Mouse (Mus musculus) lung, postnatal 0 days (tissue): ENCODE measurements around the gene Fmnl1.

Experiments
- CTCF ChIP-seq: IDR thresholded peaks from 2 replicates; pipeline ENCODE4 v1.5.1; 2016; ENCODE audit warnings: antibody characterized with exemption, mild to moderate bottlenecking
- EP300 ChIP-seq: IDR thresholded peaks from 2 replicates; pipeline ENCODE4 v1.6.1; 2016; ENCODE audit warnings: antibody characterized with exemption, mild to moderate bottlenecking, control low read depth

DNA sequence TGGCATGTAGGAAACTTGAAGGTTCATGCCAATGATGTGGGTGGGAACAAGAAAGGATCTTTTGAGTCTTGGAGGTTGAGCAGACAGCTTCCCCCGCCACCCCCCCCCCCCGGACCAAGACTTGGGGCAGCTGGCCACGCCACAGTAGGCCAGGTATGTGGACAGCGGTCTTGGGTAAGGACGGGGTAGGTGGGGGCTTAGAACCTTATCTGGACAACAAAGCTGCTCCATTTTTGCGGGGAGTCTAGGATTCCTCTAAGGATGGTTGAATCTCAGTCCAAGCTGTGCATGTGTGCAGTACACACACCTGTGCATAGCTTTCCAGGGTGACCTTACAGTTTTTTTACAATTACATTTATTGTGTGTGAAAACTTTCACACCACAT, 47.6 kb downstream of the Fmnl1 start:
- TF ChIP-seq EP300 = no peak
- no peak for TF ChIP-seq CTCF
